Mouse (Mus musculus) spleen, adult 2 months (tissue): ENCODE results near the gene Asxl2. TPM values are rescaled to one million over a fixed set of nuclear protein-coding genes. Genes with fewer than 3 reads are reported as not detected.

Source experiments
- DNase-seq, 2 experiments: peaks; one replicate each; pipeline versions ENCODE4 v3.0.0 to v3.0.0-alpha.2; 2012 to 2021; ENCODE audit warnings: low spot score in 2 of 2, low read depth in 1 of 2
- H3K27ac ChIP-seq: fragments of 200-500 bp; 2 replicates; pipeline ENCODE4 v1.5.1; 2012; ENCODE audit warnings: low read length, inconsistent platforms; ENCODE audit not compliant: insufficient read depth
- H3K27me3 ChIP-seq: fragments of 200-500 bp; 2 replicates; pipeline ENCODE4 v1.6.1; 2012; ENCODE audit warnings: mild to moderate bottlenecking, moderate library complexity, low read length, inconsistent platforms; ENCODE audit not compliant: control insufficient read depth, insufficient read depth
- H3K36me3 ChIP-seq: fragments of 200-500 bp; 2 replicates; pipeline ENCODE4 v1.6.1; 2012; ENCODE audit warnings: mild to moderate bottlenecking, low read length, inconsistent platforms; ENCODE audit not compliant: control insufficient read depth, insufficient read depth
- H3K4me1 ChIP-seq: fragments of 200-500 bp; 2 replicates; pipeline ENCODE4 v1.6.1; 2011; ENCODE audit warnings: inconsistent platforms; ENCODE audit not compliant: control insufficient read depth, insufficient read depth, insufficient read length
- H3K4me3 ChIP-seq: fragments of 200-500 bp; 2 replicates; pipeline ENCODE4 v1.5.1; 2011; ENCODE audit warnings: mild to moderate bottlenecking, inconsistent platforms; ENCODE audit not compliant: insufficient read depth, insufficient read length; ENCODE audit errors: extremely low read depth
- CTCF ChIP-seq: fragments of 200-500 bp; IDR thresholded peaks from 2 replicates; pipeline ENCODE4 v1.5.1; 2011; ENCODE audit warnings: mild to moderate bottlenecking, inconsistent platforms; ENCODE audit not compliant: insufficient read depth, insufficient read length, insufficient replicate concordance; ENCODE audit errors: extremely low read depth
- POLR2A ChIP-seq: fragments of 200-500 bp; IDR thresholded peaks from 2 replicates; pipeline ENCODE4 v1.6.1; 2011; ENCODE audit warnings: low read depth, low read length, inconsistent platforms
- WGBS: fragments of 180-500 bp; shearing (Covaris S2); methylation state at CpG from one replicate; pipeline ENCODE4 v1.1.7; 2018; 5-methylcytosine and 5-hydroxymethylcytosine counted together
- polyA plus RNA-seq: library from polyadenylated mRNA; depleted of rRNA; stranded (reverse); fragments of >200 nt; gene quantifications from 2 replicates; pipeline ENCODE4 v1.2.3, GENCODE M21; 2012

Gene Asxl2
- polyA plus RNA-seq, 1 experiment, result 7.1 TPM

GRCm38 (mm10) chr12:3414956-3415355 lies 11.7 kb upstream of the Asxl2 start:
- Histone ChIP-seq H3K27me3 (no peaks in the 10 kb centered on the region), H3K27ac (no peak overlapping the region), H3K4me1 (no peaks in the 10 kb centered on the region), H3K4me3 (no peak overlapping the region), H3K36me3 (no peaks in the 10 kb centered on the region)
- DNase-seq, result no peak
- TF ChIP-seq CTCF (no peak), POLR2A (no peak)
- WGBS, result 90% methylated on average over 4 of the region's 4 CpGs

GRCm38 (mm10) chr12:3418761-3419160 lies 7.9 kb upstream of the Asxl2 start:
- Histone ChIP-seq H3K4me3 (no peak overlapping the region), H3K4me1 (no peaks in the 10 kb centered on the region), H3K27ac (no peak overlapping the region), H3K36me3 (no peaks in the 10 kb centered on the region), H3K27me3 (no peaks in the 10 kb centered on the region)
- no peak for DNase-seq
- WGBS, result 79% methylated on average over 3 of the region's 3 CpGs
- TF ChIP-seq CTCF (no peak), POLR2A (no peak)

GRCm38 (mm10) chr12:3420519-3420918 lies 6.1 kb upstream of the Asxl2 start:
- 0 out of 2 replicates have a peak, but pooled peaks cover 3% of the 10 kb centered on the region for H3K4me1 ChIP-seq
- TF ChIP-seq CTCF (no peak), POLR2A (no peak)
- no peak for DNase-seq
- no peak overlapping the region for H3K27ac ChIP-seq
- H3K4me3 ChIP-seq, result no peak overlapping the region
- no peaks in the 10 kb centered on the region for H3K36me3 ChIP-seq
- H3K27me3 ChIP-seq, result no peaks in the 10 kb centered on the region
- WGBS, result 40% methylated on average over 2 of the region's 2 CpGs

- no peak for DNase-seq
- 0 out of 2 replicates have a peak, but pooled peaks cover 3% of the 10 kb centered on the region for H3K4me1 ChIP-seq
- no peak overlapping the region for H3K27ac ChIP-seq
- H3K36me3 ChIP-seq, result no peaks in the 10 kb centered on the region
- no peak for TF ChIP-seq POLR2A
- TF ChIP-seq CTCF, result no peak
- no peaks in the 10 kb centered on the region for H3K27me3 ChIP-seq
- WGBS, result 89% methylated on average over 1 of the region's 1 CpGs
- no peak overlapping the region for H3K4me3 ChIP-seq
Measured at GRCm38 (mm10) chr12:3422786-3423185, 3.9 kb upstream of the Asxl2 start.

- Histone ChIP-seq H3K27ac (no peak overlapping the region), H3K4me3 (no peak overlapping the region), H3K4me1 (0 out of 2 replicates have a peak, but pooled peaks cover 3% of the 10 kb centered on the region), H3K36me3 (no peaks in the 10 kb centered on the region), H3K27me3 (no peaks in the 10 kb centered on the region)
- TF ChIP-seq POLR2A, result no peak
- TF ChIP-seq CTCF, result no peak
- DNase-seq, result no peak
- 87% methylated on average over 2 of the region's 2 CpGs for WGBS
Measured at GRCm38 (mm10) chr12:3424179-3424578, 2.5 kb upstream of the Asxl2 start.

- DNase-seq, result no peak
Measured at GRCm38 (mm10) chr12:3425375-3426341, 999 bp upstream of the Asxl2 start.

More at GRCm38 (mm10) chr12:3425375-3426341, 999 bp upstream of the Asxl2 start:
- WGBS, result 45% methylated on average over 15 of the region's 15 CpGs
- no peaks in the 10 kb centered on the region for H3K36me3 ChIP-seq
- H3K4me1 ChIP-seq, result 0 out of 2 replicates have a peak, but pooled peaks cover 3% of the 10 kb centered on the region
- TF ChIP-seq CTCF, result no peak
- TF ChIP-seq POLR2A, result no peak
- no peak overlapping the region for H3K27ac ChIP-seq
- H3K27me3 ChIP-seq, result no peaks in the 10 kb centered on the region
- H3K4me3 ChIP-seq, result peak overlapping the region; percentile 90
